Mouse (Mus musculus) lung, adult 18-20 months (tissue): ENCODE data around the gene Cand1.

Experiments
- DNase-seq, 2 experiments: peaks; one replicate each; pipeline ENCODE4 v3.0.0; 2022; ENCODE audit warnings: mixed read lengths in 2 of 2

Gene Cand1

GRCm38 (mm10) chr10:119206309-119206932 is 33.4 kb downstream of the Cand1 start:
- DNase-seq = no peak

- no peak for DNase-seq
Measured at GRCm38 (mm10) chr10:119205229-119205628, 34.6 kb downstream of the Cand1 start.

GRCm38 (mm10) chr10:119204334-119204946 is 35.4 kb downstream of the Cand1 start:
- DNase-seq = no peak

DNA sequence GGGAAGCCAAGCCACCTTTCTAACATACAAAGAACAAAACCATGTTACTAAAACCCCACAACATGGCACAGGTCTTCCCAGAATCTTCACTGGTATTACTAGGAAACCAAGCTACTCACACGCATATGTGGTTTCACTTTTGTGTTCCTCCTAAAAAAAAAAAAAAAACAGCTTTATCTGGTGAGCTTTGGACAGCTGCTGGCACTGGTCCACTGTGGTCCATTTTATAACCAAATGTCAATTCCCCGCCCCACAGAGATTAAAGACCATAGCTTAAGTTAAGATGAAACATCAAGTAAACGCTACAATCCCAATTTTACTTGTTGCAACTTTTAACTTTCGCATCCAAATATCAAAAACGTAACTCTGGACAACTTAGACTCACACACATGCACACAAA is 40.0 kb downstream of the Cand1 start:
- DNase-seq = no peak

GRCm38 (mm10) chr10:119198186-119198880 is 41.5 kb downstream of the Cand1 start:
- DNase-seq = no peak

DNA sequence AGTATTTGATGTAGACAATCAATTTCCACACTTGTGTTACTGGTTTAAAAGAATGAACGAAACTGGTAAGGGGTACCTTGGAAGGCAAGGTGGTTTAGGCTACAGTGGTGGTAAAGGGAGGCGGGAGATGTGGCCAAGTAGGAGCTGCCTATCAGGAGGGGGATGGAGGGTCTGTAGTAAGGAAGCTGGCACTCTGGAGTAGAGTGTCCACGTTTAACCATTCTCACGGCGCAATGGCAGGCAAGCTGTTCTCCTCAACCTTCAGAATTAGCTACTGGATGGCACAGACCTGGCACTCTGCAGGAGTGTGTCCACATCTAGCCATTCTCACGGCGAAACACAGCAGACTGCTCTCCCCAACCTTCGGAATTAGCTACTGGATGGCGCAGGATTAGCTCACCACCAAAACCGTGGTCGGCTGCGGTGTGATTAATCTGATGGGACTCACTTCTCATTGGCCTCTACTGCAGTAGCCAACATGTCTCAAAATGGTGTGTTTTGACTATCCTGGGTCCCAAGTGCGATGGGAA is 42.2 kb downstream of the Cand1 start:
- DNase-seq = no peak

DNA sequence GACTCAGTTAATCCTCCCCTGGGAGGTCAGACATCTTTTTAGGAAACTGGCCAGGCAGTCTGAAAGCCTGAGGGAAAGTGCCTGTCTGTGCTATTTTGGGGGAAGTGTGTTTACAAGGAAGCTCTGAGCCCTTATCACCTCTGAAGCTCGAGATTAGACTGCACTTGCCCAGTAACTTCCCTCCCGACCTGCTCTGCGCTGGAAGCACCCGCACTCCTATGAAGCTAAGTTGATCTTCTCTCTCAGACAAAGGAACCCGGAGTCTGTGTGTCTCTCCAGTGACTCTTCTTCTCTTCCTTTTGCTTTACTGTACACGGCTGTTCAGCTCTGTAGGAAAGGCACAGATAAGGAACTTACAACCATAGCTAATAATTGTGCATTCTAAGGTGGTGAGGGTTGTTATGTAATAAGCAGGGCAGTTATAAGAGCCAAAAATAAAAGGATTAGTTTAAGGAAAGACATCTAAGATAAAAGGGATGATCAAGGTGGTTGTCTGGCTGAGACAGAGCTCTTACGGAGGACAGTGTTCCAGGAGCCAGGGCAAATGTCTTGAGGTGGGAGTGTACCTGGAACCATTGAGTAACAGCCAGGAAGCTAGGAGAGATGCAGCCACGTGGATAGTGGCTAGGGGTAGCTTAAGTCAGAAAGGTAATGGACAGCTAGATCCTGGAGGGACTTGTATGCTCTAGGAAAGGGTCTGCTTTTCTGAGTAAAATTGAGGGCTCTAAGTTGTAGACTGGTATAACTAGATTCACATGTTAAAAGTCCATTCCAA is 47.1 kb downstream of the Cand1 start:
- DNase-seq = no peak

DNA sequence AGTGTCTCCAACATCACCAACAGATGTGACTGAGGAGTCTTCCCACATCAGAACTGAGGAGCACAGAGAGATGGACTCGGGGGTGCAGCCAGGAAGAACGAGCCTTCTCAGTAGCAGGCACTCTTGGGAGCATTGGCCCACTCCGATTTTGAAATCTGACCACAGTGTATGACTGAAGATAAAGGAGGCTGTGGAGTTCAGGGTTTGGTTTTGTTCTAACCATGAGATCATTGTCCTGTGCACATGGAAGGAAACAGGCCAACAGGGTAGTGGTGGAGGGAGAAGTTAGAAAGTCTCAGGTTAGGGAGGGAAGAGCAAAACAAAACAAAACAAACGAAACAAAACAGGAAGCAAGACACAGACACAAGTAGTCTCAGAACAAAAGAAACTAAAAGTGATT is 52.1 kb downstream of the Cand1 start:
- DNase-seq = no peak

DNA sequence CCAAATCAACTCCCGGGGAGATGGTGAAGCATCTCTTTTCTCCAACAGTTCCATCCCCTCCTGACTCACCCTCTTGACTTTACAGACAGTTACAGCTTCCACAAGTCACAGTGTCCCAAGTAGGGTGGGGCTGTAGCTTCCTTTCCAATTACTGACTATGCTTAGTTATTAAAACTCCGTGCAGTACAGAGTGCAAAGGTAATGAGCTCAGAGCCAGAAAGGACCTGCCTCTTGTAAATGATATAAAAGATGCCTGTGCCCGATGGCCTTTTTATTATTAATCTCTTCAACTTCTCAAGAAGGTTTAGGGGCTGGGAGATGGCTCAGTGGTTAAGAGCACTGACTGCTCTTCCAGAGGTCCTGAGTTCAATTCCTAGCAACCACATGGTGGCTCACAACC is 70.2 kb downstream of the Cand1 start:
- no peak for DNase-seq

GRCm38 (mm10) chr10:119169237-119169636 is 70.6 kb downstream of the Cand1 start:
- DNase-seq = no peak

DNA sequence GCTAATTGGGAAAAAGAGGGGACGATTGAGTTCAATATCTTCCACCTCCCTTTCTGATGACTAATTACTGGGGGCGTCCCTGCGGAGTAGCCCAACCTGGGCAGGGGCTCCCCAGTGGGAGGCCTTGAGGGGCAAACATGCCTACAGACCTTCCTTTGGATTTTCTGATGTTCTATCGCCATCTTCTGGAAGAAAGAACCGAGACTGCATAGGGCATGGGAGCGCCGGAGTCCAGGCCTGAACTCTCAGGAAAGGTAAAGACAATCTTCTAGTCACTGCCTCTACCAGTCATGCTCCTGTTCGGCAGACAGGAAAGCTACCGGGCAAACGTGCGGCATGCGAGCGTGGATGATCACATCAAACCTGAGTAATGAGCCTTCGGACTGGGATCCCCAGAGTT is 71.1 kb downstream of the Cand1 start:
- DNase-seq = peak in 1 of 2 experiments; percentile 4

DNA sequence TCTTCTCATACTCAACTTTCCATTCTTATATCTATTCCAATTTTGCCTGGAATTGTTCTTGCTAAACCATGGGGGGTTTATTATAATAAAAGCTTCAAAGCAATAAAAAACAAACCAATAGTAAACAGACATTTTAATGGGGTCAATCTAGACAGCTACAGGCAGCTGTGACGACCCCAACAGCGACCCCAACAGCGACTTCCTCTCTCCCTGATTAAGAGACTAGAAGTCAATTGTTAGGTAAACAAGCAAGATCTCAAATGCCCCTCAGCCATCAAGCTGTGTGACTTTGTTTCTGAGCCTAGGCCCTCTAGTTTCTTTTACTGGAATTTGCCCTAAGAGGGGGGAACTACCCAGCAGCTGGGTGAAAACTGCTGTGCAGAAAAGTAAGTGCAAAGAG is 72.0 kb downstream of the Cand1 start:
- no peak for DNase-seq

GRCm38 (mm10) chr10:119165051-119165450 is 74.8 kb downstream of the Cand1 start:
- no peak for DNase-seq

DNA sequence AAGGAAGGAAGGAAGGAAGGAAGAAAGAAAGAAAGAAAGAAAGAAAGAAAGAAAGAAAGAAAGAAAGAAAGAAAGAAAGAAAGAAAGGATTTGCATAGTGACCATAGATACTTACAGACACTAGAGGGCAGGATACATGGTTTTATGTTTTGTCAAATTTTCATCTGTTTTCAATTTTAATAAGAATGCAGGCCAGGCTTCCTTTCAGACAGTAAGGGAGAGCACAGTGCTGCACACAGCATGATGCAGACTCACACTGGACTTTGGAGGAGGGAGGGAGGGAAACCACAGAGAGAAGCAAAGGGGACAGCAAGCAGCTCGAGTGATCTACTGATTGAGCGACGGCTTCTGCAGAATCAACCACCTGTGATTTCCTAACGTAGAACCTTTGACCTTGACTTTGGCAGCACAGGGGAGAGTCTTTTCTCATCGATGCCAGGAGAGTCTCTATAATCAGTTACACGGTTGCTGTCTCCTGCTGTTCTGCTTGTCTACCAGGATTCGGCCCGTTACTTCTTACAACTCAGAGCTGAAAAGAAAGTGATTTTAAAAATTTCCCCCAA is 78.0 kb downstream of the Cand1 start:
- DNase-seq = no peak

- peak; percentile 75 to 84 for DNase-seq
Measured at GRCm38 (mm10) chr10:119160161-119160560, 79.7 kb downstream of the Cand1 start.

- no peak for DNase-seq
Measured at GRCm38 (mm10) chr10:119149261-119149660, 90.6 kb downstream of the Cand1 start.
